Comparison of ENCODE assay signal across 7 mouse cellular contexts in the genomic region with DNA sequence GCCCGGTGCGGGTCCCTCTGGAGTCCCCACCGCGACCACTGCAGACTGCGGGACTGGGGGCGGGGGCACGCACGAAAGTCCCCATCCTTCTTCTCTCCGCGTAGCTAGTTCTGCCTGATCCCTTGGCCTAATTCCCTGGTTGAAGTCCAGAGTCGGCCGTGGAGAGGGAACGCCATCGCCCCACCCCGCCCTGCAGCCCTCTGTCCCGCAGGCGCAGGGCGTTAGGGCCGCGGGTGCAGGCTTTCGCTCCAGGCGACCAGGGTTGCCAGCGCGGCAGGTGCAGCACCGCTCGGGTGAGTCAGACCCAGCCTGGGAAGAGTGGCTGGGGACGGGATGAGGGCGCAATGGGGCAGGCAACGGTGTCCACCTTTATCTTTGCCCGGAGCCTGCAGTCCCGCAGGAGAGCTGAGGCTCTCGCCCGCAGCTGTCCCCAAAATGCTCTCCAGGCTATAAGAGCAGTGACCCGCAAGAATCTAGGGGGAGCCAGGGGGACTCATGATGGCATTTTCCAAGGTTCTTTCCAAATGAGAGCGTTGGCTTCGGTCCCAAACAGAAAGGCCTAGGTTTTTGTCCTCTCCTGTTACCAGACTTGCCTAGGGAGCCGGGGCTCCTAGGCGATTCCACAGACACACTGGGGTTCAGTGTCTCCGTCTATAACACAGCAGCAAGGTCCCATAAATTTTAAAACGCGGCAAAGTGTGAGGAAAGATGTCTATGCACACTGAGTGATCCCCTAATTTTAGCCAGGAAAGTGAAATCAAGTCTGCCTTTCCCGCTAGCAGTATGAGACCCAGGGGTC. TPM values are rescaled to one million over a fixed set of nuclear protein-coding genes. Genes with fewer than 3 reads are reported as not detected.
A peak's percentile ranks its signal among the peaks of the same experiment; 100 is the strongest.
DNase-seq lines count a peak whose midpoint lies in the region; ATAC-seq and TF ChIP-seq lines count a peak whose summit lies in the region.

TSS of gene Pigz (plus strand) at position 101 of the 799 bp plus-strand sequence.

- H3K27ac ChIP-seq in forebrain, embryonic 15.5 days (replicated peaks) = peak within 1 kb of the TSS; percentile 97
- peak within 1 kb of the TSS; percentile 89 for H3K27ac ChIP-seq in layer of hippocampus, adult 2 months
- peak within 1 kb of the TSS; percentile 42; the same call in 1 of the 2 replicates for H3K27ac ChIP-seq in lung, embryonic 15.5 days

- 3% methylated on average over 42 of the region's 42 CpGs for WGBS in forebrain, embryonic 15.5 days
- 9% methylated on average over 42 of the region's 42 CpGs for WGBS in lung, embryonic 15.5 days

- ATAC-seq in forebrain, embryonic 15.5 days (replicated peaks) = 0 out of 2 replicates have a peak, but pooled peaks have one; percentile 7
- no peak for ATAC-seq in lung, embryonic 15.5 days (ENCODE audit: borderline replicate concordance, extremely low read depth, low FRiP score, low TSS enrichment)

- DNase-seq in MN1 (ENCODE audit: low spot score) = peak; percentile 66
- peak; percentile 89 for DNase-seq in brain, adult 2 months (ENCODE audit: low read depth, low spot score)
- peak; percentile 63 to 71 for DNase-seq in heart, postnatal 36 days
- peak in 1 of 2 experiments; percentile 44 for DNase-seq in layer of hippocampus, adult 2 months (ENCODE audit: low spot score in 2 of 2)
- DNase-seq in right cerebral cortex, postnatal 10 days (ENCODE audit: low spot score in 2 of 2) = peak; percentile 66 to 75

- no peak for TF ChIP-seq CTCF in layer of hippocampus, adult 2 months (conservative IDR thresholded peaks at IDR 0.05)

- H3K4me2 ChIP-seq in forebrain, embryonic 15.5 days (replicated peaks) = peak within 1 kb of the TSS; percentile 94
- peak within 1 kb of the TSS; percentile 98 for H3K4me2 ChIP-seq in lung, embryonic 15.5 days

- intact Hi-C loops in heart, postnatal 36 days (cut with DNase I) = no loop called here

- H3K4me1 ChIP-seq in forebrain, embryonic 15.5 days = peaks cover 32% of the 10 kb centered on the region
- H3K4me1 ChIP-seq in lung, embryonic 15.5 days = peaks cover 26% of the 10 kb centered on the region

- H3K9me3 ChIP-seq in forebrain, embryonic 15.5 days = no peaks in the 10 kb centered on the region
- H3K9me3 ChIP-seq in lung, embryonic 15.5 days = 0 out of 2 replicates have a peak, but pooled peaks cover 4% of the 10 kb centered on the region

- peak within 1 kb of the TSS; percentile 69 for H3K9ac ChIP-seq in forebrain, embryonic 15.5 days (replicated peaks)
- peak within 1 kb of the TSS; percentile 45 for H3K9ac ChIP-seq in lung, embryonic 15.5 days

- H3K36me3 ChIP-seq in forebrain, embryonic 15.5 days = no peaks in the 10 kb centered on the region
- no peaks in the 10 kb centered on the region for H3K36me3 ChIP-seq in lung, embryonic 15.5 days

- 0 out of 2 replicates have a peak, but pooled peaks cover 7% of the 10 kb centered on the region for H3K27me3 ChIP-seq in forebrain, embryonic 15.5 days
- peaks cover 48% of the 10 kb centered on the region for H3K27me3 ChIP-seq in lung, embryonic 15.5 days

- peak within 1 kb of the TSS; percentile 55 for H3K4me3 ChIP-seq in forebrain, embryonic 15.5 days
- peak within 1 kb of the TSS; percentile 70 for H3K4me3 ChIP-seq in layer of hippocampus, adult 2 months
- peak within 1 kb of the TSS; percentile 57 for H3K4me3 ChIP-seq in lung, embryonic 15.5 days

RNA-seq across cellular contexts. Expression of gene Pigz, which starts in this region (rescaled TPM):
- polyA plus RNA-seq in forebrain, embryonic 15.5 days (2015; fragmentation: Nextera tagmentation; extraction: Ambion mirVana) = 2.1 and 2.9 TPM in 2 replicates
- 1 to 10 TPM in 1 of 2 experiments, under 1 TPM in 1; 0.81 to 2.0 TPM for total RNA-seq in heart, postnatal 36 days (2021)
- total RNA-seq in layer of hippocampus, adult 2 months (2021) = 10 to 100 TPM; 11.9 to 15.6 TPM
- polyA plus RNA-seq in lung, embryonic 15.5 days (2015; fragmentation: Nextera tagmentation; extraction: Ambion mirVana) = 0.40 and 0.71 TPM in 2 replicates

Comparison
In these comparisons a context has a peak if more than half of its experiments do, and no peak if none do; other contexts are left out.
1. RNA of gene Pigz (total RNA-seq): 11.9 to 15.6 TPM in layer of hippocampus, adult 2 months; 0.81 to 2.0 TPM in heart, postnatal 36 days; every median in the first group is over 4 times any median in the second.
2. H3K27ac ChIP-seq: peak in every context shown above with its lines; median percentile 97 in forebrain, embryonic 15.5 days; 89 in layer of hippocampus, adult 2 months; 42 in lung, embryonic 15.5 days.
3. Peak in every context shown above with its lines, with median percentiles within 50 percentile points of each other: H3K4me3 ChIP-seq.